Mouse (Mus musculus) lung, embryonic 14.5 days (tissue): ENCODE results near the gene Pnmal1. TPM values are rescaled to one million over a fixed set of nuclear protein-coding genes. Genes with fewer than 3 reads are reported as not detected.

Source experiments
- ATAC-seq: fragments of 200-750 bp; cut with Nextera tagmentation; 2 replicates; pipeline ENCODE4 v1.8.0; 2017; ENCODE audit warnings: mild to moderate bottlenecking, moderate TSS enrichment, moderate library complexity; ENCODE audit not compliant: insufficient read depth
- DNase-seq: peaks from one replicate; pipeline ENCODE4 v3.0.0-alpha.2; 2015
- H3K27ac ChIP-seq: fragments of 300-500 bp; sonication (generic); 2 replicates; pipeline ENCODE4 v1.5.1; 2014; ENCODE audit warnings: low read depth, mild to moderate bottlenecking, moderate library complexity
- H3K27me3 ChIP-seq: fragments of 300-500 bp; sonication (generic); 2 replicates; pipeline ENCODE4 v1.6.1; 2014; ENCODE audit warnings: low read length, control low read depth; ENCODE audit not compliant: insufficient read depth
- H3K36me3 ChIP-seq: fragments of 300-500 bp; sonication (generic); 2 replicates; pipeline ENCODE4 v1.6.1; 2014; ENCODE audit warnings: control low read depth; ENCODE audit not compliant: insufficient read depth
- H3K4me1 ChIP-seq: fragments of 300-500 bp; sonication (generic); 2 replicates; pipeline ENCODE4 v1.6.1; 2014; ENCODE audit warnings: antibody characterized with exemption, control low read depth; ENCODE audit not compliant: insufficient read depth
- H3K4me2 ChIP-seq: fragments of 300-500 bp; sonication (generic); 2 replicates; pipeline ENCODE4 v1.6.1; 2014; ENCODE audit warnings: mild to moderate bottlenecking
- H3K4me3 ChIP-seq: fragments of 300-500 bp; sonication (generic); 2 replicates; pipeline ENCODE4 v1.5.1; 2014; ENCODE audit warnings: low read depth, low read length
- H3K9ac ChIP-seq: fragments of 300-500 bp; sonication (generic); 2 replicates; pipeline ENCODE4 v1.6.1; 2014
- H3K9me3 ChIP-seq: fragments of 300-500 bp; sonication (generic); 2 replicates; pipeline ENCODE4 v1.6.1; 2016; ENCODE audit warnings: low read depth, low read length, control low read depth
- CTCF ChIP-seq: IDR thresholded peaks from 2 replicates; pipeline ENCODE4 v1.5.1; 2016; ENCODE audit warnings: antibody characterized with exemption, low read depth
- WGBS: fragments of 180-500 bp; shearing (Covaris S2); extraction: QIAGEN DNeasy Blood & Tissue Kit; methylation state at CpG from one replicate; pipeline ENCODE4 v1.1.7; 2014; 5-methylcytosine and 5-hydroxymethylcytosine counted together
- polyA plus RNA-seq: library from polyadenylated mRNA; unstranded; fragments of >200 nt; fragmentation: Nextera tagmentation; extraction: Ambion mirVana; gene quantifications from 2 replicates; pipeline ENCODE4 v1.2.1, GENCODE M21; 2014

The Pnmal1 gene
- polyA plus RNA-seq, 1 experiment from 2014 or later: 0.11 TPM

GRCm38 (mm10) chr7:16928341-16928740, 31.1 kb upstream of the Pnmal1 start:
- Histone ChIP-seq H3K4me1 (peaks cover 6% of the 10 kb centered on the region), H3K27me3 (no peaks in the 10 kb centered on the region), H3K9ac (no peak overlapping the region), H3K4me2 (no peak overlapping the region), H3K27ac (no peak overlapping the region), H3K4me3 (no peak overlapping the region), H3K36me3 (no peaks in the 10 kb centered on the region), H3K9me3 (no peaks in the 10 kb centered on the region)
- TF ChIP-seq CTCF: no peak
- WGBS: 48% methylated on average over 2 of the region's 2 CpGs
- ATAC-seq (no peak), DNase-seq (no peak)

GRCm38 (mm10) chr7:16930850-16931249, 28.6 kb upstream of the Pnmal1 start:
- peak; percentile 78 for TF ChIP-seq CTCF
- Histone ChIP-seq H3K4me1 (peaks cover 6% of the 10 kb centered on the region), H3K9me3 (no peaks in the 10 kb centered on the region), H3K36me3 (no peaks in the 10 kb centered on the region), H3K4me3 (no peak overlapping the region), H3K4me2 (no peak overlapping the region), H3K27me3 (no peaks in the 10 kb centered on the region), H3K27ac (no peak overlapping the region), H3K9ac (no peak overlapping the region)
- WGBS: 2% methylated on average over 1 of the region's 1 CpGs
- peak; percentile 88 for DNase-seq
- no peak for ATAC-seq

- WGBS: 17% methylated on average over 14 of the region's 14 CpGs
- H3K4me3 ChIP-seq: no peak overlapping the region
- H3K27ac ChIP-seq: no peak overlapping the region
- H3K27me3 ChIP-seq: no peaks in the 10 kb centered on the region
- no peak overlapping the region for H3K9ac ChIP-seq
- ATAC-seq: peak; percentile 55
- H3K4me2 ChIP-seq: no peak overlapping the region
- TF ChIP-seq CTCF: peak; percentile 94
- H3K36me3 ChIP-seq: no peaks in the 10 kb centered on the region
- H3K4me1 ChIP-seq: peaks cover 6% of the 10 kb centered on the region
- no peaks in the 10 kb centered on the region for H3K9me3 ChIP-seq
- peak; percentile 96 for DNase-seq
Observed at GRCm38 (mm10) chr7:16931968-16932627, 27.4 kb upstream of the Pnmal1 start.

- Histone ChIP-seq H3K9ac (no peak overlapping the region), H3K36me3 (no peaks in the 10 kb centered on the region), H3K27me3 (no peaks in the 10 kb centered on the region), H3K4me2 (no peak overlapping the region), H3K4me3 (no peak overlapping the region), H3K27ac (no peak overlapping the region), H3K9me3 (no peaks in the 10 kb centered on the region), H3K4me1 (peaks cover 6% of the 10 kb centered on the region)
- TF ChIP-seq CTCF: peak; percentile 86
- ATAC-seq: peak; percentile 42
- DNase-seq: peak; percentile 82
- 40% methylated on average over 14 of the region's 14 CpGs for WGBS
Observed at GRCm38 (mm10) chr7:16932704-16933577, 26.5 kb upstream of the Pnmal1 start.

- Histone ChIP-seq H3K9ac (no peak overlapping the region), H3K4me3 (no peak overlapping the region), H3K4me1 (peaks cover 4% of the 10 kb centered on the region), H3K27me3 (no peaks in the 10 kb centered on the region), H3K4me2 (no peak overlapping the region), H3K27ac (no peak overlapping the region), H3K9me3 (no peaks in the 10 kb centered on the region), H3K36me3 (no peaks in the 10 kb centered on the region)
- no peak for ATAC-seq
- WGBS: 45% methylated on average over 4 of the region's 4 CpGs
- peak; percentile 46 for TF ChIP-seq CTCF
- DNase-seq: no peak
Observed at GRCm38 (mm10) chr7:16937312-16937711, 22.2 kb upstream of the Pnmal1 start.

- H3K27me3 ChIP-seq: no peaks in the 10 kb centered on the region
- no peak overlapping the region for H3K4me3 ChIP-seq
- H3K4me1 ChIP-seq: no peaks in the 10 kb centered on the region
- no peak overlapping the region for H3K27ac ChIP-seq
- H3K9me3 ChIP-seq: no peaks in the 10 kb centered on the region
- no peak for TF ChIP-seq CTCF
- no peak for ATAC-seq
- 65% methylated on average over 17 of the region's 17 CpGs for WGBS
- no peaks in the 10 kb centered on the region for H3K36me3 ChIP-seq
- H3K9ac ChIP-seq: no peak overlapping the region
- no peak overlapping the region for H3K4me2 ChIP-seq
- peak; percentile 65 for DNase-seq
Observed at GRCm38 (mm10) chr7:16938117-16938791, 21.2 kb upstream of the Pnmal1 start.

- DNase-seq (no peak), ATAC-seq (no peak)
- H3K27me3 ChIP-seq: peaks cover 7% of the 10 kb centered on the region
- H3K27ac ChIP-seq: peak overlapping the region; percentile 55; the same call in 1 of the 2 replicates
- no peak overlapping the region for H3K4me2 ChIP-seq
- 0 out of 2 replicates have a peak overlapping the region, but pooled peaks have one; percentile 0 for H3K9ac ChIP-seq
- H3K36me3 ChIP-seq: no peaks in the 10 kb centered on the region
- 20% methylated on average over 7 of the region's 7 CpGs for WGBS
- H3K9me3 ChIP-seq: no peaks in the 10 kb centered on the region
- H3K4me3 ChIP-seq: no peak overlapping the region
- no peak for TF ChIP-seq CTCF
- H3K4me1 ChIP-seq: no peaks in the 10 kb centered on the region
Observed at GRCm38 (mm10) chr7:16940292-16940691, 19.2 kb upstream of the Pnmal1 start.
